Mouse (Mus musculus) right cerebral cortex, postnatal 36 days (tissue): ENCODE measurements at regions not wholly inside any gene's neighbourhood (a gene's known extent, or its start where the extent isn't known, plus 50 kb on each side); places are given as distances from the start of the nearest gene placed in this dataset.
"Not testable (repeated sequence)": the region's sequence is repeated elsewhere in the genome, so short reads cannot be mapped to it uniquely, and the experiment has no call there.

Experiments used
- DNase-seq, 2 experiments: peaks; one replicate each; pipeline ENCODE4 v3.0.0; 2022; ENCODE audit warnings: low spot score in 2 of 2, mixed read lengths in 1 of 2

- not testable (repeated sequence) for DNase-seq
Observed at GRCm38 (mm10) chr9:12611994-12612393, 633.6 kb downstream of the Jrkl start.

- DNase-seq: peak in 1 of 2 experiments; percentile 1
Observed at GRCm38 (mm10) chr9:12598113-12598650, 647.4 kb downstream of the Jrkl start.

GRCm38 (mm10) chr9:12587289-12588057 lies 658.2 kb downstream of the Jrkl start:
- DNase-seq: no peak
